Mouse (Mus musculus) MEL (cell line): ENCODE data around the gene Upp2.

Source experiments
- NELFE ChIP-seq: IDR thresholded peaks from 2 replicates; pipeline ENCODE4 v1.6.1; 2011; ENCODE audit warnings: low read depth, low read length, improper control_type of control experiment
- POLR2AphosphoS5 ChIP-seq: IDR thresholded peaks from 2 replicates; pipeline ENCODE4 v1.6.1; 2012; ENCODE audit warnings: low read depth, borderline replicate concordance, mild to moderate bottlenecking, inconsistent platforms, low read length, moderate library complexity, mixed read lengths
- TCF12 ChIP-seq: IDR thresholded peaks from 2 replicates; pipeline ENCODE4 v1.6.1; 2014; ENCODE audit warnings: low read depth, mild to moderate bottlenecking, inconsistent platforms, low read length, improper control_type of control experiment, moderate library complexity
- ZNF384 ChIP-seq: IDR thresholded peaks from 2 replicates; pipeline ENCODE4 v1.6.1; 2012; ENCODE audit warnings: low read depth, mild to moderate bottlenecking, inconsistent platforms, low read length, improper control_type of control experiment

GRCm38 (mm10) chr2:58562137-58562536 lies 5.0 kb upstream of the Upp2 start:
- no peak for TF ChIP-seq POLR2AphosphoS5
- no peak for TF ChIP-seq ZNF384
- TF ChIP-seq NELFE = no peak
- no peak for TF ChIP-seq TCF12
